Mouse (Mus musculus): Measurements from ENCODE around the gene Plekha6. TPM values are rescaled to one million over a fixed set of nuclear protein-coding genes. Genes with fewer than 3 reads are reported as not detected.
A peak's percentile ranks its signal among the peaks of the same experiment; 100 is the strongest.

The Plekha6 gene
- total RNA-seq, 2 experiments from 2014 or later, result 16.9 to 21.7 TPM

- no peak for DNase-seq
Measured at GRCm38 (mm10) chr1:133215360-133215700, 51.3 kb downstream of the Plekha6 start.

- no peak for DNase-seq
Measured at GRCm38 (mm10) chr1:133215753-133216152, 51.7 kb downstream of the Plekha6 start.

GRCm38 (mm10) chr1:133217031-133217430 is 53.0 kb downstream of the Plekha6 start:
- no peak for DNase-seq

DNA sequence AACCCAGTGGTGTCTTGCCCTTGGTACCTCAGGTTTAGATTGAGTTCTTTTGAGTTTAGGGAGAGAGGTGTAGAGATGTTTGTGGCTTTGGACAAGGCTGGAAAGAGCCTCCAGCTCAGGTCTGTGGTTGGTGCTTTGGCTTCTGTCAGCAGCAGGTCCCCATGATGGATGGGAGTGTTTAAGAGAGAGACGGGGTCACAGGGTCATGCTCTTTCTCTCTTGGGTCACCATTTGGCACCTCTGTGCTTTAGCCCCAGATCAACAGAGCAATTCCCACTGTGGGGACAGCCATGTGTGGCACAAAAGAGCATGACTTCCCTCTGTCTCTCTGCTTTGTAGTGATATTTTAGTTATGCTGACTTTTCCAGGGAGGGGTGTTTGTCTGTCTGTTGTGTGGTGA is 55.1 kb downstream of the Plekha6 start:
- no peak for DNase-seq

DNA sequence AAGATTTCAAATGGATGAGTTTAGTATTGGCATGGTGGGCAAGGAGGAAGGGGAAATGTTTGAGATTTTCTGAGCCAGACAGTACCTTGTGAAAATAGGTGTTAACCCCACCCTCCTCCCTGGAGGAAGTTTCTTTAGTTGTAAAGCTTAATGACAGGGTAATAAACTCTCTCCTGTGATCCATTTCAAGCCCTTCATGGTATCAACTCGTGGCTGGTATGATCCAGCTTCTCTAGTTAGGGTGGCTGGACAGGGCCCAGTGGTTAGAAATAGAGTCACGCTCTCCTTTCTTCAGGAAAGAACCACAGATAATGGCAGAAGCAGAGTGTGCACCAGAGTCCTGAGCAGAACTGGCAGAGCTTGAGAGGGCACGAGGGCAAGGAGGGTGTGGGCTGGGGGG is 57.4 kb downstream of the Plekha6 start:
- DNase-seq, result no peak

DNA sequence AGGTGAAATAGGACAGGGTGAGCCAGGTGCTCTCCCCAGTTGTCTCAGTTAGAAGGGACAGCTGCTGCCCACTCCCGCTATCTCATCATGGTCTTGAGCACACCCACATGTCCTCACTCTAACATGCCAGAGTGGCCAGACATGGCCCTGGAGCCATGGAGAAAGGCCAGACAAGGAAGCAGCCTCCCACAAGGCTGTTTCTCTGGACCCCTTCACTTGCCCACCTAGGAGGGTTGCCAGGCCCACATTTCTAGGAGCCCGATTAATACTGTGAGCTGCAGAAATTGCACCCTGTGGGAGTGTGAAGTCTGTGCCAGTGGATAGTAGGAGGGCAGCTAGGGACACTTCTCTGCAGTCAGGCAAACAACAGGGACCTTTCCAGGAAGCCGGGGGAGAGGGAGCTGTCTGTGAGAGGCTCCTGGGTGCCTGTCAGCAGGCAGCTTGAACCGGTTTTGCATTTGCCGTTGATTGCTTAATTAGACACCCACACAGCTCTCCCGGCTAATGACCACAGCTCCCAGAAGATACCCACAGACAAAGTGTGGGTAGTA is 58.5 kb downstream of the Plekha6 start:
- DNase-seq, result no peak

DNA sequence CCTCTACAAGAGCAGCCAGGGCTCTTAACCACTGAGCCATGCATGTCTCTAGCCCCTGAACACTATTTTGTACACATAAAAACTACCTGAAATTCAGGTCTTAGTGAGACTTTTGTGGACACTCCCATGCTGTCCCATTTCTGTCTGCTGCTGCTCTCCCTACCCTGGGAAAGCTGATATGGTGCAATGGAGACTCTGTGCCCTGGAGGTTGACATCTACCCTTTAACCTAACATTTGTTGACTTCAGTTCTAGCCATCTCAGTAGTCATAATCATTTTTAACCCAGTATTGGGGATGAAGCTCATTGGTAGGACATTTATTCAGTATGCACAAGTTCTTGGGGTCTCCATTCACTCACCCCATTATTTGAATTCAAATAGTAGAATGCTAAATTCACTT is 60.7 kb downstream of the Plekha6 start:
- no peak for DNase-seq

GRCm38 (mm10) chr1:133225137-133225536 is 61.1 kb downstream of the Plekha6 start:
- DNase-seq, result no peak

GRCm38 (mm10) chr1:133225561-133225960 is 61.6 kb downstream of the Plekha6 start:
- DNase-seq, result no peak

GRCm38 (mm10) chr1:133225963-133226660 is 62.1 kb downstream of the Plekha6 start:
- DNase-seq, result peak; percentile 54

- peak; percentile 76 for DNase-seq
Measured at GRCm38 (mm10) chr1:133226928-133227327, 62.9 kb downstream of the Plekha6 start.

DNA sequence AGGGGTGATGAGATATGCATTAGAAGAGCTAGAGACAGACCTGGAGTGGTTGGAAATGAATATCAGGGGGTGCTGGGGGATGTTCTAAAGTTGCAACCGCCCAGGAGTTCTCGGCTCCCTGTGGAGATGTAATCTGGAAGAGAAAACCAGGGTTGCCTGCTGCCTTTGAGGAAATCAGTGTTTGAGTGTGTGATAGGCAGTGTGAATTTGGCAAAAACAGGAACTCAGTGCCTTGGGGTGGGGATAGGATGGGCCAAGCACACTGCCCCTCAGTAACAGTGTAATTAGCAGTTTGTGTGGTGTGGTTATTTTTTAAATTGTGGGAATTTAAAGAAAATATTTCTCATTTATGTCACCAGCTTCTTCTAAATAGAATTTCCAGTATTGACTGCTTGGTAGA is 63.4 kb downstream of the Plekha6 start:
- DNase-seq, result no peak

- no peak for DNase-seq
Measured at GRCm38 (mm10) chr1:133228809-133229487, 64.9 kb downstream of the Plekha6 start.

DNA sequence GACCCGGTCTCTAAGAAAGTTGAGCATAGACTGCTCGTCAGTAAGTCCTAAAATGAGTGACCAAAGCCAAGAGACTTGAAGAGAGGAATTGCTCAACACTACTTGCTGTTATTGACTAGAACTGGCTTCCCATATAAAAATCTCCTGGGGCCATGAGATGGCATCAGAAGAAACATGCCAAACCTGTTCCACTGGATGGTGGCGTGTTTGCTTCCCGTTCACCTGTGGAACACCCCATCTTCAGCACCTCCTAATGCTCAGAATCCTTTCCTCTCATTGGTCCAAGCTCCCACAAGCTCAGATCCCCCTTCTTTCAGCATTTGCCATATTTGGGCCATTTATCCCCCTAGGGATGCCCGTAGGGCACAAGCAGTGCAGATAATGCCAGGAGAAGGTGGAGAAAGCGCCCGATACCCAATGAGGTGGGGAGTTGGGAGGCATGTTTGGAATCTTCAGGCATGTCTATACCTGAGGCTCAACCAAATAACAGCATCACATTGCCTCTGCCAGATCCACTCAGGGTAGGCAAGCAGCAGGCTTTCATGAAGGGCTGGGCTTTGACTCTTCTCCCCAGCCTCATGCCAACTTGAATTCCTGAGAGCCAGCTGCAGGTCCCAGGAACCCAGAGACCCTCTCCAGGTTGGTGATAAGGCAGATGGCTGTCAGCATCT is 67.6 kb downstream of the Plekha6 start:
- DNase-seq, result no peak

GRCm38 (mm10) chr1:133235909-133236308 is 71.9 kb downstream of the Plekha6 start:
- peak; percentile 63 for DNase-seq

DNA sequence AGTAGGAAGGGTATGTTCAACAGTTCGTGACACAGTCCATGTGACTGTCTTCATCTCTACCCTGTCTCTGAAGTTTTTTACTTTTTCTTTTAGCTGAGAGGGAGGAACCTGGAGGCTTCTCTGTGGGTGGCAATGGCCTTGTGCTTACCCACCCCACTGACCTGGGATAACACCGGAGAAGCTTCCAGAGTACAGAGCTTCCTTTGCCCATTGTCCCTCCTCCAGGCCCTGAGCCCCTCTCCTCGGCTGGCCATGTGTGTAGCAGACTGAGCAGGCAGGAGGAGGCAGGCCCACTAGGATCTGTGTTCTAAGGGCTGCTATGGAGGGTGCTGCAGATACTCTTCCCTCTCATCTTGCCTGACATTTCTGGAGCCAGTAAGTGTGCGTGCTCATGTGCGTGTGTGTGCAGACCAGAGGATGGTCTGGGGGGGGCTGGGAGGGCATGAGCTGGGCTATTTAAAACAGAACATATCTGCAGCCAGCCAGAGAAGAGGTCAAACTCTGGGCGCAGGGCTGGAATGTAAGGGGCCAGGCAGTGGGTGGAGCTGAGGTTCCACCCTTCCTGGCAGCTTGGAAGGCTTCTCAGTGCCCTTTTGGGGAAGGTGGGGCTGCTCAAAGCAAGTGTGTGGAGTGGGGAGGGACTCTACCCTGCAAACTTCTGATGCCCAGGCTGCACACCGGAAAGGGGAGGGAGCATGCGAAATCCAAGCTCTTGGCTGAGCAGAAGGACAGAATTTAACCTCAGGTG is 72.9 kb downstream of the Plekha6 start:
- no peak for DNase-seq

DNA sequence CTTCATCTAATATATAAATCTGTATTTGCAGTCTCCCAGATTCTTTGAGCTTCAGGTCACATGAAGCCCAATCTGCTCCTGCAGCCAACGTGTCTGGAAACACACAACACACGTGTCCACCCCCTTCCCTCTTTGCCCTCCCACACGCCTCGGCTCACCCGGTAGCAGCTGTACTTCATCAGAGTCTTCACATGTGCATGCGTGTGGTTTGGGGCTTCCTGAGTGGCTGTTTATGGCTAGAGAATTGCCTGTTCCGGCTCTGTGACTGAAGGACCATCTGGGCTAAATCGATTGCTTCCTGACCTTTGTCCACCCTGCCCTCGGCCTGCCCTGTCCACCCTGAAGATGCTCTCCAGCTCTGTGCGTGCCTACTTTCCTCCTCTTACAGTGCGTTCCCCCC is 73.7 kb downstream of the Plekha6 start:
- DNase-seq, result no peak

- no peak for DNase-seq
Measured at GRCm38 (mm10) chr1:133239121-133239812, 75.3 kb downstream of the Plekha6 start.

- no peak for DNase-seq
Measured at GRCm38 (mm10) chr1:133239813-133240160, 75.8 kb downstream of the Plekha6 start.

DNA sequence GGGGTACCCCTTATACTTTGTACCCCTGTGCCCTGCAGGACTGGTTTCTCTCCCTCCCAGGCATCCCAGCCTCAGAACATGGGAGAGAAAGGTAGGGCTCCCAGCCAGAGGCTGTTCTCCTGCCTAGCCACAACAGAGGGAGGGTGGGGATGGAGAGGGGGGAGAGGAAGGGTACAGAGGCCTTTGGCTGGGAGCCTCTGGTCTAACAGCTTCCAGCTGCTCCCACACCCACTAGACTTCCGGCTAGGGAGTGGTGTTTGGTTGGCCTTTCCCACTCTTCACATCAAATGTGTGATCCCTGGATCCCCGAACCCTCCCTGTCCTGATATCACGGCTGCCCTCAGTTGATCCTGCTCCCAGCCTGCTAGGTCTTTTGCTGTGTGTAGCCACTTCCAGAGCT is 76.9 kb downstream of the Plekha6 start:
- no peak for DNase-seq

DNA sequence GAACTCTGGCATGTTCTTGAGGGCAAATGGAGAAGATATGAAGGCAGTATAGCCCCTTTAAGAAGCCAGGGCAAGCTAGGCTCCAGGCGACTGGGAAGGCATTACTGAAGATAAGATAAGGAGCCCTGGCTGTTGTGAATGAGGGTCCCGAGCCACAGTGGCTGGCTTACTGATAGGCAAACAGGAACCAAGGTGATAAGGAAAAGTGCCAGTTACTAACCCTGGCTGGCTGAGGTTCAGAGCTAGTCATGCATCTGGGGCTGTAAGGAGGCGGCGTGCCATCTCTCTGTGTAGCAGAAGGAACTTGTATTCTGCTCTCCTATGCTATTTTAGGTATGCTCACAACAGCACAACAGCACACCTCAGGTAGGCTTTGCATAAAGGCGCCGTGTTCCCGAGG is 80.7 kb downstream of the Plekha6 start:
- no peak for DNase-seq

Measured in adrenal gland, postnatal 10 days (tissue).